Mouse (Mus musculus): ENCODE data around the gene Irf7. TPM values are rescaled to one million over a fixed set of nuclear protein-coding genes. Genes with fewer than 3 reads are reported as not detected.

Irf7 gene
- polyA plus RNA-seq, 1 experiment from 2014 or later, result 2.7 TPM

GRCm38 (mm10) chr7:141219558-141220099 lies 46.7 kb downstream of the Irf7 start:
- Histone ChIP-seq H3K9me3 (ENCODE audit: control insufficient read depth, low read length) (no peaks in the 10 kb centered on the region), H3K27ac (ENCODE audit: low read depth, low read length) (no peak overlapping the region), H3K4me3 (ENCODE audit: low read length) (no peak overlapping the region), H3K4me1 (ENCODE audit: control insufficient read depth, insufficient read depth, low read length) (peaks cover 34% of the 10 kb centered on the region), H3K27me3 (ENCODE audit: control insufficient read depth, insufficient read depth, low read length) (no peaks in the 10 kb centered on the region), H3K9ac (ENCODE audit: low read depth, low read length) (no peak overlapping the region), H3K4me2 (replicated peaks; ENCODE audit: low read depth, low read length) (no peak overlapping the region), H3K36me3 (ENCODE audit: control insufficient read depth, insufficient read depth, low read length) (peaks cover 12% of the 10 kb centered on the region; the same call in 1 of the 2 replicates)
- ATAC-seq (ENCODE audit: low FRiP score, low TSS enrichment), result no peak
- WGBS, result 94% methylated on average over 1 of the region's 1 CpGs

GRCm38 (mm10) chr7:141218557-141219133 lies 47.6 kb downstream of the Irf7 start:
- Histone ChIP-seq H3K4me1 (ENCODE audit: control insufficient read depth, insufficient read depth, low read length) (peaks cover 39% of the 10 kb centered on the region), H3K4me3 (ENCODE audit: low read length) (no peak overlapping the region), H3K9me3 (ENCODE audit: control insufficient read depth, low read length) (no peaks in the 10 kb centered on the region), H3K27me3 (ENCODE audit: control insufficient read depth, insufficient read depth, low read length) (no peaks in the 10 kb centered on the region), H3K9ac (ENCODE audit: low read depth, low read length) (peak overlapping the region; percentile 34), H3K4me2 (replicated peaks; ENCODE audit: low read depth, low read length) (no peak overlapping the region), H3K36me3 (ENCODE audit: control insufficient read depth, insufficient read depth, low read length) (peaks cover 12% of the 10 kb centered on the region; the same call in 1 of the 2 replicates), H3K27ac (ENCODE audit: low read depth, low read length) (no peak overlapping the region)
- 87% methylated on average over 5 of the region's 5 CpGs for WGBS
- ATAC-seq (ENCODE audit: low FRiP score, low TSS enrichment), result no peak

GRCm38 (mm10) chr7:141218141-141218540 lies 48.1 kb downstream of the Irf7 start:
- Histone ChIP-seq H3K27me3 (ENCODE audit: control insufficient read depth, insufficient read depth, low read length) (no peaks in the 10 kb centered on the region), H3K4me1 (ENCODE audit: control insufficient read depth, insufficient read depth, low read length) (peaks cover 39% of the 10 kb centered on the region), H3K27ac (ENCODE audit: low read depth, low read length) (no peak overlapping the region), H3K4me2 (replicated peaks; ENCODE audit: low read depth, low read length) (no peak overlapping the region), H3K36me3 (ENCODE audit: control insufficient read depth, insufficient read depth, low read length) (peaks cover 12% of the 10 kb centered on the region; the same call in 1 of the 2 replicates), H3K4me3 (ENCODE audit: low read length) (no peak overlapping the region), H3K9me3 (ENCODE audit: control insufficient read depth, low read length) (no peaks in the 10 kb centered on the region), H3K9ac (ENCODE audit: low read depth, low read length) (peak overlapping the region; percentile 34)
- 72% methylated on average over 3 of the region's 3 CpGs for WGBS
- ATAC-seq (ENCODE audit: low FRiP score, low TSS enrichment), result no peak

GRCm38 (mm10) chr7:141217343-141218013 lies 48.8 kb downstream of the Irf7 start:
- Histone ChIP-seq H3K36me3 (ENCODE audit: control insufficient read depth, insufficient read depth, low read length) (peaks cover 12% of the 10 kb centered on the region; the same call in 1 of the 2 replicates), H3K27me3 (ENCODE audit: control insufficient read depth, insufficient read depth, low read length) (no peaks in the 10 kb centered on the region), H3K27ac (ENCODE audit: low read depth, low read length) (no peak overlapping the region), H3K9me3 (ENCODE audit: control insufficient read depth, low read length) (no peaks in the 10 kb centered on the region), H3K9ac (ENCODE audit: low read depth, low read length) (peak overlapping the region; percentile 67; the same call in 1 of the 2 replicates), H3K4me1 (ENCODE audit: control insufficient read depth, insufficient read depth, low read length) (peaks cover 38% of the 10 kb centered on the region), H3K4me3 (ENCODE audit: low read length) (peak overlapping the region; percentile 3; the same call in 1 of the 2 replicates), H3K4me2 (replicated peaks; ENCODE audit: low read depth, low read length) (peak overlapping the region; percentile 73)
- WGBS, result 94% methylated on average over 17 of the region's 17 CpGs
- no peak for ATAC-seq (ENCODE audit: low FRiP score, low TSS enrichment)

GRCm38 (mm10) chr7:141216894-141217293 lies 49.4 kb downstream of the Irf7 start:
- no peak overlapping the region for H3K27ac ChIP-seq (ENCODE audit: low read depth, low read length)
- peaks cover 12% of the 10 kb centered on the region; the same call in 1 of the 2 replicates for H3K36me3 ChIP-seq (ENCODE audit: control insufficient read depth, insufficient read depth, low read length)
- 84% methylated on average over 11 of the region's 11 CpGs for WGBS
- H3K27me3 ChIP-seq (ENCODE audit: control insufficient read depth, insufficient read depth, low read length), result no peaks in the 10 kb centered on the region
- ATAC-seq (ENCODE audit: low FRiP score, low TSS enrichment), result no peak
- H3K4me2 ChIP-seq (replicated peaks; ENCODE audit: low read depth, low read length), result peak overlapping the region; percentile 73
- H3K4me1 ChIP-seq (ENCODE audit: control insufficient read depth, insufficient read depth, low read length), result peaks cover 32% of the 10 kb centered on the region
- H3K4me3 ChIP-seq (ENCODE audit: low read length), result peak overlapping the region; percentile 63
- H3K9ac ChIP-seq (ENCODE audit: low read depth, low read length), result peak overlapping the region; percentile 67; the same call in 1 of the 2 replicates
- no peaks in the 10 kb centered on the region for H3K9me3 ChIP-seq (ENCODE audit: control insufficient read depth, low read length)

- Histone ChIP-seq H3K27ac (ENCODE audit: low read depth, low read length) (peak overlapping the region; percentile 87), H3K9ac (ENCODE audit: low read depth, low read length) (peak overlapping the region; percentile 67), H3K4me1 (ENCODE audit: control insufficient read depth, insufficient read depth, low read length) (peaks cover 29% of the 10 kb centered on the region), H3K9me3 (ENCODE audit: control insufficient read depth, low read length) (no peaks in the 10 kb centered on the region), H3K36me3 (ENCODE audit: control insufficient read depth, insufficient read depth, low read length) (peaks cover 12% of the 10 kb centered on the region; the same call in 1 of the 2 replicates), H3K4me2 (replicated peaks; ENCODE audit: low read depth, low read length) (peak overlapping the region; percentile 73), H3K4me3 (ENCODE audit: low read length) (peak overlapping the region; percentile 63), H3K27me3 (ENCODE audit: control insufficient read depth, insufficient read depth, low read length) (no peaks in the 10 kb centered on the region)
- 2% methylated on average over 42 of the region's 42 CpGs for WGBS
- ATAC-seq (ENCODE audit: low FRiP score, low TSS enrichment), result peak; percentile 69
Measured at GRCm38 (mm10) chr7:141215880-141216733, 50.2 kb downstream of the Irf7 start.

GRCm38 (mm10) chr7:141215101-141215879 lies 51.0 kb downstream of the Irf7 start, which contains the start of gene Rassf7:
TSS of gene Rassf7 (plus strand) at chr7:141215860.
- peak within 1 kb of the TSS; percentile 73 for H3K4me2 ChIP-seq (replicated peaks; ENCODE audit: low read depth, low read length)

GRCm38 (mm10) chr7:141214310-141214709 lies 52.0 kb downstream of the Irf7 start:
- Histone ChIP-seq H3K4me2 (replicated peaks; ENCODE audit: low read depth, low read length) (peak overlapping the region; percentile 10; the same call in 1 of the 2 replicates), H3K9ac (ENCODE audit: low read depth, low read length) (no peak overlapping the region), H3K27ac (ENCODE audit: low read depth, low read length) (peak overlapping the region; percentile 98; the same call in 1 of the 2 replicates), H3K4me1 (ENCODE audit: control insufficient read depth, insufficient read depth, low read length) (peaks cover 23% of the 10 kb centered on the region), H3K9me3 (ENCODE audit: control insufficient read depth, low read length) (no peaks in the 10 kb centered on the region), H3K36me3 (ENCODE audit: control insufficient read depth, insufficient read depth, low read length) (peaks cover 12% of the 10 kb centered on the region; the same call in 1 of the 2 replicates), H3K27me3 (ENCODE audit: control insufficient read depth, insufficient read depth, low read length) (no peaks in the 10 kb centered on the region), H3K4me3 (ENCODE audit: low read length) (no peak overlapping the region)
- 70% methylated on average over 3 of the region's 3 CpGs for WGBS
- no peak for ATAC-seq (ENCODE audit: low FRiP score, low TSS enrichment)

More at GRCm38 (mm10) chr7:141215101-141215879, 51.0 kb downstream of the Irf7 start, which contains the start of gene Rassf7:
- WGBS, result 1% methylated on average over 41 of the region's 41 CpGs
- Histone ChIP-seq H3K27me3 (ENCODE audit: control insufficient read depth, insufficient read depth, low read length) (no peaks in the 10 kb centered on the region), H3K27ac (ENCODE audit: low read depth, low read length) (peak within 1 kb of the TSS; percentile 98), H3K36me3 (ENCODE audit: control insufficient read depth, insufficient read depth, low read length) (peaks cover 12% of the 10 kb centered on the region; the same call in 1 of the 2 replicates), H3K4me1 (ENCODE audit: control insufficient read depth, insufficient read depth, low read length) (peaks cover 23% of the 10 kb centered on the region), H3K9ac (ENCODE audit: low read depth, low read length) (peak within 1 kb of the TSS; percentile 67), H3K9me3 (ENCODE audit: control insufficient read depth, low read length) (no peaks in the 10 kb centered on the region), H3K4me3 (ENCODE audit: low read length) (peak within 1 kb of the TSS; percentile 63)
- peak; percentile 95 for ATAC-seq (ENCODE audit: low FRiP score, low TSS enrichment)

All from kidney, embryonic 14.5 days (tissue).